Mouse (Mus musculus): Measurements from ENCODE around the gene Nup35. TPM values are rescaled to one million over a fixed set of nuclear protein-coding genes. Genes with fewer than 3 reads are reported as not detected.

Nup35 gene
- polyA plus RNA-seq (2012; rRNA removed): 22.6 and 26.5 TPM in 2 replicates

GRCm38 (mm10) chr2:80616854-80617737 lies at the start of gene Nup35, which contains the start of gene Dusp19:
Gene Nup35, plus strand, starts transcription at chr2:80617236.
Gene Dusp19, plus strand, starts transcription at chr2:80617045.

GRCm38 (mm10) chr2:80581043-80581711 lies 35.9 kb upstream of the Nup35 start, which contains the start of gene Nckap1:
Gene Nckap1, minus strand, starts transcription at chr2:80581380.

Other genes with a start within 250 kb of the Nup35 start
- 0.38 and 0.40 TPM in 2 replicates for gene Frzb, start 169.6 kb upstream of the Nup35 start, polyA plus RNA-seq (2012; rRNA removed)
- gene Nckap1, start 35.9 kb upstream of the Nup35 start, polyA plus RNA-seq (2012; rRNA removed): 10.9 and 12.6 TPM in 2 replicates
- gene Dusp19, start 191 bp upstream of the Nup35 start, polyA plus RNA-seq (2012; rRNA removed): 3.6 and 4.1 TPM in 2 replicates

Data from liver, embryonic 14 days (tissue).